Mouse (Mus musculus): ENCODE results near the gene Pex14.

GRCm38 (mm10) chr4:148968859-148969258 lies 130.8 kb downstream of the Pex14 start:
- TF ChIP-seq GATA1 (IDR thresholded peaks at IDR 0.05; ENCODE audit: borderline replicate concordance, low read length), result no peak
- TF ChIP-seq FLI1 (IDR thresholded peaks at IDR 0.05; ENCODE audit: low read length), result no peak
